Mouse (Mus musculus) left cerebral cortex, postnatal 25 days (tissue): Measurements from ENCODE around the gene Arhgef33. TPM values are rescaled to one million over a fixed set of nuclear protein-coding genes. Genes with fewer than 3 reads are reported as not detected.
A peak's percentile ranks its signal among the peaks of the same experiment; 100 is the strongest.
"Not testable (repeated sequence)": the region's sequence is repeated elsewhere in the genome, so short reads cannot be mapped to it uniquely, and the experiment has no call there.

ENCODE experiments used
- DNase-seq, 2 experiments: peaks; one replicate each; pipeline ENCODE4 v3.0.0; 2022; ENCODE audit warnings: low spot score in 2 of 2, mixed read lengths in 1 of 2
- intact Hi-C: fragments of 180-260 bp; cut with DNase I; formaldehyde crosslinking; loops from one replicate; pipeline ENCODE4 v1.15.1; 2025
- total RNA-seq, 2 experiments: library from RNA; stranded (reverse); gene quantifications; 2 replicates each; pipeline ENCODE4 v1.2.3; 2021

The Arhgef33 gene
- total RNA-seq, 2 experiments from 2014 or later: 1.8 to 2.3 TPM

- intact Hi-C loops: no loop called here
- DNase-seq: no peak
These were observed 19.2 kb downstream of the Arhgef33 start for GRCm38 (mm10) chr17:80326431-80326830.

DNA sequence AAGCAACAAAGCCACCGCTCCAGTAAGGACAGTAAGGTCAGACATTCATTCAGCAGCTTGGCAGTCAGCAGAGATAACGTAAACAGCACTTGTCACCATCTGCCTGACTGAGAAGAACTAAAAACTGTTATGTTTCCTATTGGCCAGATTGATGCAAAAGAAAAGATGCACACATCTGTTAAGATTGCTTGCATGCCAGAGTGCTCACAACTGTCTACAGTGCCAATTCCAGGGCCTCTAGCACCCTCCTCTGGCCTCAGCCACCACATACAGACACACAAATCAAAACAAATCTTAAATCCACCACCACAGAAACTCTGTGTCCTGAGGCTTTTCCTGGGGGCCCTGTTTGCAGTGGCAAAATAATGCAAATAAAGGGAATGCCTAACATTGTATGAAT lies 25.2 kb downstream of the Arhgef33 start:
- DNase-seq: no peak

DNA sequence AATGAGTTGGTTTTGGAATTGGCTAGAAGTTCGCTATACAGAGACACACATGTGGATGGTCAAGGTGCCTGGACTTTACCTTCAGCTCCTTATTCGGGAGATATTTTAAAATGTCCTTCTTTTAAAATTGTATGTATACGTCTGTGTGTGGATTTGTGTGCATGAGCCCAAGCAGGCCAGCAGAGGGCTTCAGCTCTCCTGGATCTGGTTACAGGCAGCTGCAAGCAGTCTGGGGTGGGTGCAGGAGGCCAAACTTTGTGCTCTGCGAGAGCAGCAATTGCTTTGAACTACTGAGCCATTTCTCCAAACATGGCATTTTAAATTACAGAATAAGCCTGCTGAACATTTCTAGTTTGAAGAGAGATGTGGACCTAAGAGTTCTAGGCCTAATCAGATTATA lies 38.1 kb downstream of the Arhgef33 start:
- intact Hi-C loops: no loop called here
- DNase-seq: no peak

More for the DNA sequence above, 25.2 kb downstream of the Arhgef33 start:
- intact Hi-C loops: loop anchor here (5.0 kb wide), 1 partner anchor 40 kb away; the partner anchor contains the start of genes Dhx57 and Morn2

DNA sequence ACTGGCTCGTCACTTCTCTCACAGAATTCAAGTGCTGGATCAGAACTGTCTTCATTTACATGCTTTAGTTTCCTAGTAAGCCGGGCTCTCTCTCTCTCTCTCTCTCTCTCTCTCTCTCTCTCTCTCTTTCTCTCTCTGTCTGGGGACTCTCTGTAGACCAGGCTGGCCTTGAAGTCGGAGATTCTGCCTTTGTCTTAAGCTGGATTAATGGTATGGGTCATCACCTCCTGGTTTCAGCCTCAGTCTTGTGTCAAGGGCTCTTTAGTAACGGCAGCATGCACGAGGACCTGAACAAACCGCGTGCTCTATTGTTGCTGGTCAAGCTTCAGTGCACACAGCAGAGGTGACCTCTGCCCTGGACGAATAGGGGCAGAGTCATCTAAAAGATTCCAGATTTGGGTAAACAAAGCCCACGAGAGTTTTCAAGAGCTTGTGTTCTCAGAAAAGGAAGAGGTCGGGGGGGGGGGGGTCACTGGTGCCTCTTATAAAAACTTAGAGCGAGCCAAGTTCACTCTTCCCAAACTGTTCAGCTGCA lies 39.5 kb downstream of the Arhgef33 start:
- intact Hi-C loops: no loop called here
- DNase-seq: no peak

GRCm38 (mm10) chr17:80347234-80347633 lies 40.0 kb downstream of the Arhgef33 start:
- no peak for DNase-seq
- intact Hi-C loops: no loop called here

GRCm38 (mm10) chr17:80360245-80360644 lies 53.0 kb downstream of the Arhgef33 start:
- intact Hi-C loops: no loop called here
- DNase-seq: no peak

GRCm38 (mm10) chr17:80367276-80367675 lies 60.1 kb downstream of the Arhgef33 start:
- peak in 1 of 2 experiments; percentile 18 for DNase-seq
- intact Hi-C loops: no loop called here

GRCm38 (mm10) chr17:80368606-80369005 lies 61.4 kb downstream of the Arhgef33 start:
- DNase-seq: peak in 1 of 2 experiments; percentile 6
- intact Hi-C loops: no loop called here

- peak; percentile 89 to 92 for DNase-seq
- intact Hi-C loops: loop anchor here (5.0 kb wide), 2 partner anchors 81 to 109 kb away; partner anchors contain the start of genes Dhx57, Morn2 and Sos1
These were observed 66.0 kb downstream of the Arhgef33 start, which contains the start of gene Gm10190 for GRCm38 (mm10) chr17:80372989-80373725. Gene Gm10190, minus strand, starts transcription at chr17:80373541.

DNA sequence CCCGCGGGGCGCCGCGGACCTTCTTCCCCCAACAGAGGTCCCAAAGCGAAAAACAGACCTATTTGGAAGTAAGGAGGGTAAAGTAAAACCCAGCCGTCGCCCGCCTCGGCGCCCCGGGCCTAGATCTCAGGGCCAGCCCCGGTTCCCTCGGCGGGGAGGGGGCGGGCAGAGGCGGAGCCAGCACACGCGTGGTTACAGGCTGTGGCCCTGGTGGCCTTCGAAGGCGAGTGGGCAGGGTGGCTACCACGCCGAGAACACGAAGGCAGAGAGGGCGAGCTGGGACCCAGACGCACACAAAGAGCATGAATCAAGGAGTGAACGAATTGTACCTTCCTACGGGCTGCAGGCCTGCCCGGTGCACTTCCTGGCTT lies 66.5 kb downstream of the Arhgef33 start:
- no peak for DNase-seq
- intact Hi-C loops: loop anchor here (5.0 kb wide), 2 partner anchors 81 to 109 kb away; partner anchors contain the start of genes Dhx57, Morn2 and Sos1

DNA sequence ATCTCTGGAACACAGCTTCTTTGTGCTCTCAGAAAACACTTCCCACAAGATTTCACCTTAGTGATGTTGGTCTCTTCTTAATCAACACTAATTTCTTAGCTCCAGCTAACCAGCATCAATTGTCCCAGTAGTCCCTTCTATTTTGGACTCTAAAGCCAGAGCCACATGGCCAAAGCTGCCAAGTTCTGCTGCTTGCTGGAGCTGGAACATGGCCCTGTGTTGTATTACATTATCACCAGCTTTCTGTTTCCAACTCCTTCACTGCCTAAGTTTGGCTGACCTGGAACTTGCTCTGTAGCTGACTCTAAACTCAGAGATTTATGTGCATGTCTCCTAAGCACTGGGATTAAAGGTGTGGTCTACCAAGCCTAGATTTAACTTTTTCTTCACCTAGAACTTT lies 71.2 kb downstream of the Arhgef33 start:
- intact Hi-C loops, DNase-seq: not testable (repeated sequence)

- intact Hi-C loops: no loop called here
- DNase-seq: no peak
These were observed 78.5 kb downstream of the Arhgef33 start for GRCm38 (mm10) chr17:80385671-80386070.

- DNase-seq: no peak
- intact Hi-C loops: no loop called here
These were observed 82.8 kb downstream of the Arhgef33 start for GRCm38 (mm10) chr17:80390024-80390423.

DNA sequence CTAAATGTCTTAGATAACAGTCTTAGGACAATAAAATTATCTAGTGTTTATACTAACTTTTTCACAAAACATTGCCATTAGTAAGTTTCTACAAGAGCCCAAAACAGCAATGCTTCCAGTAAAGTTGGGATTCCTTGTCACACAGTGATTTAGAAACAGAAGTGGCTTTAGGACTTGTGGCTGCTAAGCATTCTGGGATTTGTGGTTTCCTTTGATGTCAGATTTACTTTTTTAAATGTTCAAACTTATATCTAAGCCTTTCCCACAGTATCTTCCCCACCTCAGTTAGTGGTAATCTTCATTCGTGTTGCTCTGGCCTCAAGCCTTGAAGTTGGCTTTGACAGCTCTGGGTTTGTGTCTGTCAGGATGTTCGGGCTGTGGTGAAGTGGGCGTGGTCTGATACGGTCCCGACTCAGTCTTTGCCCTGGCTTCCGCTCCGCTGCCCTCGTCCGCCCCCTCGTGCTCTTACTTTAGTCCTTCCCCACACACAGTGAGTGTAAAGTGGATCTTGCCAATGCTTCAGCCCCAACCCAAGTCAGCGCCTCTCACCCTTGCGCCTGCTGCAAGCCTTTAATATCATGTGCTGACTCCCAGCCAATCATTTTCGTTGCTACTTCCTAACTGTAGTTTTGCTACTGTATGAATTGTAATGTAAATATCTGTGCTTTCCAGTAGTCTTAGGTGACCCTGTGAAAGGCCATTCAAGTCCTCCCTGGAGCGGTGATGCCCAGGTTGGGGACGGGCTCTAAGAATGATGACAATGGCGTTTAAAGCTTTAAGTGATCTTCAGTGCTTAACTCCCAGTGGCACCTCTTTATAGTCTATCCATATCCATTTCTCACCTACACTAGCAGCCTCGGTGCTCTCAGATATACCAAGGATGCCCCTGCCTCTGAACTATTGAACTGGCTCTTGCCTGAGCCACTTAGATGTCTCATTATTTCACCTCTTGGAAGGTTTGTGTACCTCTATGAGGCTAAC lies 84.5 kb downstream of the Arhgef33 start:
- DNase-seq: peak; percentile 28 to 32
- intact Hi-C loops: no loop called here

DNA sequence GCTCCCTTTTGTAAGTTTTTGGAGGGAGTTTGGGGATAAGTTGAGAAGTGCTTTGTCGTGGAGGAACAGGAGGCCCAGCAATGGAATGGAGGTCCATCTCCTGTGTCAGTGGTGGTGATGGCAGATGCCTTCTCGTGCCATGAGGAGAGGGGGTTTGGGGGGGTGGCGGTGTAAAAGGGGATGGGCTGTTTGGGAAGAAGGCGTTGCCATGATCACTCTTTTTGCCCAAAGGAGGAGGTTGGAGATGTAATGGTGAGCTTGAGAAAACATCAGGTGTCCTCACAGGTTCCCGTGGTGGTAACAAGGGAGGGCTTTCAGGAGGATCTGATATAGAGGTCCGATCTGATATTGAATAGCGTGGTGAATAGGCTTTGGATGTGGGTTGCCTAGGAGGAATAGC lies 91.0 kb downstream of the Arhgef33 start:
- DNase-seq: no peak
- intact Hi-C loops: no loop called here

GRCm38 (mm10) chr17:80411182-80411581 lies 104.0 kb downstream of the Arhgef33 start:
- intact Hi-C loops: no loop called here
- no peak for DNase-seq

DNA sequence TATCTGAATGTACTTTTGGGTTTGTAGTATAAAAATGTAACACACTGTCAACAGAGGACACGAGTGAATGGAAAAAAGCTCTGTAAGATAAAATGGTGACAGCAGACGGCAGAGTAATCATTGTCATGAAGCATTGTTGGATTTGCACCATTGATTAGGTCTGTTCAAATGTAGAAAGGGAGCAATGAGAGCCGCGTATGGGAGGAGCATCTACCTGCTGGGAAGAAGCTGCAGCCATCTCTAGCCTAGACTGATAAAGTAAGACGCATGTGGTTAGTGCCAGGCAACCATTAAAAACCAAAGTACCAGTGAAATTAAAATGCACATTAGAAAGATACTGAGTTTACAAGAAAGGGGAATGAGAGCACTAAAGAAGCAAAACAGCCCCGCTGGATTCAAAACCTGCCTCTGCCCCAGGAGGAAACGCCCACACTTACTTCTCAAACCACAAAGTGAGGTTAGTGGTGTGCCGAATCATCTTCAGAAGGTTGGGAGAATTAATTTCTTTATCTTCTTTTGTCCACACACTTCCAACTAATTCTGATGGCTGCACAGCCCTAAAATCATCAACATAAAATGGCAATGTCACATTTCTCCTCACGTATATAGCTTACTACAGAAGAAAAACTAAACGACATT lies 111.5 kb downstream of the Arhgef33 start:
- intact Hi-C loops: no loop called here
- no peak for DNase-seq

DNA sequence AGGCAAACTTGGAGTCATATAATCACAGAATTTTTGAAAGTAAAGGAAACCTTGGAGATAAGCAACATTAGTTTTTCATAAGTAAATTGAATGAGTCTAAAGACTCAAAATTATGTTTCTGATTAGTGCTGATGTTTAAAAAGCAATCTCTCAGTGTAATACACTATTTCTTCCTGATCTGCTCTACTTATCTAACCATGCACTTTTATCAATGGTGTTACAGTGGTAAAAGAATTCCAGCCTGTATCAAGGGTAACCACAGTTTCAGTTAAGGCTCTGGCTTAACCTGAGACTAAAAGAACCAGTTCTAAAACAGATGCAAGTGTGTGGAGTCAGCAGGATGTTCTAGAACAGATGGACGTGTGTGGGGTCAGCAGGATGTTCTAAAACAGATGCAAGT lies 113.8 kb downstream of the Arhgef33 start:
- intact Hi-C loops: no loop called here
- DNase-seq: no peak

DNA sequence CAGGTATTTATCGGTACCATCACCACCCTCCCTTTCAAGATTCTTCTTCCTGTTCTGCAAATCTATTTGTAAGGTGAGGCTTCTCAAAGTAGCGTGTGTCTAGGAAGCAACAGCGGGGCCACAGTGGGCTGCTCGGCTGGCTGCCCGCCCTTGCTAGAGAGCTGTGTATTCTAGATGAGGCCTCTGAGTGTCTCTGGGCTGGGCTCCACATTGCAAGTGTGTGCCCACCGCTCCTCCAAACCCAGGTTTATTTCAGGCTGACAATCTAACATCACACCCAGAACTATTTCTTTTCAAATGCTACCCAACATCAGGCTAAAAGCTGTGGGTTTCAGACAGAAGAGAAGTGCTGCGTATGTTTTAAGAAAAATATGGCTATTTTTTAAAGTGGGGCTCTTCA lies 119.0 kb downstream of the Arhgef33 start:
- intact Hi-C loops: no loop called here
- peak in 1 of 2 experiments; percentile 66 for DNase-seq
